Mouse (Mus musculus) MEL (cell line): ENCODE data around the gene Spib. TPM values are rescaled to one million over a fixed set of nuclear protein-coding genes. Genes with fewer than 3 reads are reported as not detected.

Source experiments
- DNase-seq: peaks from one replicate; pipeline ENCODE4 v3.0.0; 2011; ENCODE audit warnings: low read depth, low spot score
- H3K27ac ChIP-seq: 2 replicates; pipeline ENCODE4 v1.5.1; 2012; ENCODE audit warnings: low read depth, mild to moderate bottlenecking, control low read depth, low read length, moderate library complexity; ENCODE audit not compliant: control insufficient read depth
- H3K27me3 ChIP-seq, 2 experiments: fragments of 150-350 bp in 1 of 2; sonication (generic) in 1 of 2; 2 replicates each; pipeline ENCODE4 v1.6.1; 2012; ENCODE audit warnings: low read length in 2 of 2, mild to moderate bottlenecking in 2 of 2, improper control_type of control experiment in 1 of 2, moderate library complexity in 1 of 2; ENCODE audit not compliant: insufficient read depth in 2 of 2, control insufficient read depth in 1 of 2
- H3K36me3 ChIP-seq, 2 experiments: 2 replicates each; pipeline ENCODE4 v1.6.1; 2012 to 2014; ENCODE audit warnings: low read length in 2 of 2, improper control_type of control experiment in 1 of 2, inconsistent platforms in 1 of 2, mild to moderate bottlenecking in 1 of 2; ENCODE audit not compliant: insufficient read depth in 2 of 2, control insufficient read depth in 1 of 2
- H3K4me1 ChIP-seq, 2 experiments: fragments of 150-350 bp in 1 of 2; sonication (generic) in 1 of 2; 2 replicates each; pipeline ENCODE4 v1.6.1; 2012; ENCODE audit warnings: low read length in 2 of 2, improper control_type of control experiment in 1 of 2, mild to moderate bottlenecking in 1 of 2; ENCODE audit not compliant: insufficient read depth in 2 of 2, control insufficient read depth in 1 of 2
- H3K4me3 ChIP-seq, 2 experiments: fragments of 150-350 bp in 1 of 2; sonication (generic) in 1 of 2; 2 replicates each; pipeline ENCODE4 v1.5.1; 2012; ENCODE audit warnings: low read depth in 2 of 2, low read length in 2 of 2, mild to moderate bottlenecking in 2 of 2, moderate library complexity in 2 of 2, control low read depth in 1 of 2, improper control_type of control experiment in 1 of 2; ENCODE audit not compliant: control insufficient read depth in 1 of 2, insufficient read depth in 1 of 2
- H3K79me2 ChIP-seq: 2 replicates; pipeline ENCODE4 v1.6.1; 2012; ENCODE audit warnings: mild to moderate bottlenecking, low read length, moderate library complexity; ENCODE audit not compliant: control insufficient read depth, poor library complexity, insufficient read depth
- H3K9ac ChIP-seq: 2 replicates; pipeline ENCODE4 v1.6.1; 2012; ENCODE audit warnings: low read depth, mild to moderate bottlenecking, control low read depth, low read length, moderate library complexity; ENCODE audit not compliant: control insufficient read depth, poor library complexity, severe bottlenecking
- H3K9me3 ChIP-seq: fragments of 150-350 bp; sonication (generic); replicated peaks from 2 replicates; pipeline ENCODE4 v1.6.1; 2012; ENCODE audit warnings: mild to moderate bottlenecking, low read length, improper control_type of control experiment, moderate library complexity; ENCODE audit not compliant: insufficient read depth
- BHLHE40 ChIP-seq: IDR thresholded peaks from 2 replicates; pipeline ENCODE4 v1.6.1; 2012; ENCODE audit warnings: low read depth, mild to moderate bottlenecking, inconsistent platforms, low read length, improper control_type of control experiment, borderline replicate concordance
- CHD2 ChIP-seq: IDR thresholded peaks from 2 replicates; pipeline ENCODE4 v1.6.1; 2011; ENCODE audit warnings: low read length, improper control_type of control experiment
- CTCF ChIP-seq, 3 experiments: IDR thresholded peaks in 2 of 3; conservative IDR thresholded peaks in 1 of 3; 2 replicates each; pipeline ENCODE4 v1.5.1; 2011 to 2012; ENCODE audit warnings: low read length in 3 of 3, low read depth in 2 of 3, mild to moderate bottlenecking in 2 of 3, improper control_type of control experiment in 1 of 3, inconsistent platforms in 1 of 3, mixed read lengths in 1 of 3, moderate library complexity in 1 of 3; ENCODE audit not compliant: control insufficient read depth in 1 of 3, insufficient read depth in 1 of 3, poor library complexity in 1 of 3, severe bottlenecking in 1 of 3
- E2F4 ChIP-seq: IDR thresholded peaks from 2 replicates; pipeline ENCODE4 v1.6.1; 2011; ENCODE audit warnings: low read depth, low read length, improper control_type of control experiment, borderline replicate concordance
- GABPA ChIP-seq: IDR thresholded peaks from 2 replicates; pipeline ENCODE4 v1.6.1; 2012; ENCODE audit warnings: low read depth, mild to moderate bottlenecking, inconsistent platforms, low read length, improper control_type of control experiment, moderate library complexity
- JUND ChIP-seq: IDR thresholded peaks from 2 replicates; pipeline ENCODE4 v1.6.1; 2011; ENCODE audit warnings: low read depth, mild to moderate bottlenecking, improper control_type of control experiment, low read length
- MAX ChIP-seq: IDR thresholded peaks from 2 replicates; pipeline ENCODE4 v1.6.1; 2011; ENCODE audit warnings: low read length, improper control_type of control experiment
- MAZ ChIP-seq: IDR thresholded peaks from 2 replicates; pipeline ENCODE4 v1.6.1; 2012; ENCODE audit warnings: low read depth, mild to moderate bottlenecking, inconsistent platforms, low read length, improper control_type of control experiment
- MEF2A ChIP-seq: IDR thresholded peaks from 2 replicates; pipeline ENCODE4 v1.6.1; 2014; ENCODE audit warnings: low read depth, mild to moderate bottlenecking, inconsistent platforms, low read length, improper control_type of control experiment; ENCODE audit not compliant: poor library complexity, insufficient replicate concordance, severe bottlenecking; ENCODE audit errors: extremely low read depth
- MXI1 ChIP-seq: IDR thresholded peaks from 2 replicates; pipeline ENCODE4 v1.6.1; 2011; ENCODE audit warnings: mild to moderate bottlenecking, low read depth, low read length, improper control_type of control experiment
- MYC ChIP-seq: IDR thresholded peaks from 2 replicates; pipeline ENCODE4 v1.6.1; 2011; ENCODE audit warnings: low read depth, mild to moderate bottlenecking, low read length, improper control_type of control experiment, moderate library complexity
- POLR2A ChIP-seq, 2 experiments: IDR thresholded peaks; 2 replicates each; pipeline ENCODE4 v1.6.1; 2011 to 2012; ENCODE audit warnings: low read length in 2 of 2, mild to moderate bottlenecking in 2 of 2, control low read depth in 1 of 2, improper control_type of control experiment in 1 of 2, low read depth in 1 of 2, moderate library complexity in 1 of 2; ENCODE audit not compliant: control insufficient read depth in 1 of 2, insufficient read depth in 1 of 2, poor library complexity in 1 of 2
- POLR2AphosphoS2 ChIP-seq: IDR thresholded peaks from 2 replicates; pipeline ENCODE4 v1.6.1; 2011; ENCODE audit warnings: low read length, improper control_type of control experiment
- POLR2AphosphoS5 ChIP-seq: IDR thresholded peaks from 2 replicates; pipeline ENCODE4 v1.6.1; 2012; ENCODE audit warnings: low read depth, borderline replicate concordance, mild to moderate bottlenecking, inconsistent platforms, low read length, moderate library complexity, mixed read lengths
- SIN3A ChIP-seq: IDR thresholded peaks from 2 replicates; pipeline ENCODE4 v1.6.1; 2012; ENCODE audit warnings: low read length, improper control_type of control experiment, inconsistent platforms
- UBTF ChIP-seq: IDR thresholded peaks from 2 replicates; pipeline ENCODE4 v1.6.1; 2012; ENCODE audit warnings: low read depth, mild to moderate bottlenecking, inconsistent platforms, low read length, improper control_type of control experiment, moderate library complexity, borderline replicate concordance; ENCODE audit not compliant: insufficient read depth
- USF2 ChIP-seq, 2 experiments: IDR thresholded peaks; 2 replicates each; pipeline ENCODE4 v1.6.1; 2011 to 2012; ENCODE audit warnings: improper control_type of control experiment in 2 of 2, low read length in 2 of 2, borderline replicate concordance in 1 of 2, inconsistent platforms in 1 of 2, low read depth in 1 of 2, mild to moderate bottlenecking in 1 of 2; ENCODE audit not compliant: insufficient read depth in 1 of 2
- ZKSCAN1 ChIP-seq: IDR thresholded peaks from 2 replicates; pipeline ENCODE4 v1.6.1; 2012; ENCODE audit warnings: low read depth, mild to moderate bottlenecking, inconsistent platforms, low read length, improper control_type of control experiment, moderate library complexity
- ZMIZ1 ChIP-seq: IDR thresholded peaks from 2 replicates; pipeline ENCODE4 v1.6.1; 2012; ENCODE audit warnings: low read depth, mild to moderate bottlenecking, inconsistent platforms, low read length, improper control_type of control experiment, moderate library complexity
- polyA plus RNA-seq, 2 experiments: library from polyadenylated mRNA; stranded (reverse) in 1 of 2; unstranded in 1 of 2; fragments of >175 nt in 1 of 2; fragments of >200 nt in 1 of 2; gene quantifications; 2 replicates each; pipeline versions ENCODE4 v1.2.1 to v1.2.4; 2012; ENCODE audit warnings: low replicate concordance in 2 of 2, low read depth in 1 of 2; ENCODE audit not compliant: insufficient read length in 2 of 2, insufficient read depth in 1 of 2, missing spikeins in 1 of 2
- total RNA-seq: library from RNA; depleted of rRNA; stranded (reverse); fragments of 300-350 nt; gene quantifications from 2 replicates; pipeline ENCODE4 v1.2.3, GENCODE M21; 2012

The Spib gene
- total and polyA plus RNA-seq, 3 experiments = 0.04 to 0.13 TPM; not detected in 1

DNA sequence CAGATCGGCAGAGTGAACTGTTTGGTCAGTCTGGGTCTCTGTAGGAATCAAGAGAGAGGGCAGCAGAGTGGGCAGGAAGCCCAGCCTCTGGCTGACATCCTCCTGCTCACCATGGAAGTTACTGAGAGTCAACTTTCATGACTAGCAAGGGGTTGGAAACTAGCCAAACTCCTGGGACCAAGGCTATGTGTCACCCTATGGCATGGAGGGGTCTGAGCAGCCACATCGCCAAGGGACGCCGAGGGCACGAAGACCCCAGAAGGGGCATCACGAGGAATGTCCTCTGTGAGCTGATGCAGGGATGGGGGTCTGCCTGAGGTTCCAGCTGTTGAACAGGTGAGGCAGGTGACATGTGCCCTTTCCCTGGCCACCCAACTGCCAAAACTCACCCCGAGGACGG is 43.3 kb downstream of the Spib start:
- no peaks in the 10 kb centered on the region for H3K4me1 ChIP-seq
- no peaks in the 10 kb centered on the region for H3K9me3 ChIP-seq
- H3K27me3 ChIP-seq = no peaks in the 10 kb centered on the region
- TF ChIP-seq CHD2 = no peak
- no peak for TF ChIP-seq POLR2AphosphoS2
- no peak for TF ChIP-seq ZKSCAN1
- TF ChIP-seq MAX = no peak
- no peak for TF ChIP-seq CTCF (IDR thresholded peaks at IDR 0.05 in 2 of 3, conservative IDR thresholded peaks at IDR 0.05 in 1 of 3; ENCODE audit: control insufficient read depth in 1 of 3, insufficient read depth in 1 of 3, low read depth in 2 of 3, low read length in 3 of 3, poor library complexity in 1 of 3, severe bottlenecking in 1 of 3)
- no peak for TF ChIP-seq USF2 (IDR thresholded peaks at IDR 0.05; ENCODE audit: borderline replicate concordance in 1 of 2, insufficient read depth in 1 of 2, low read depth in 1 of 2, low read length in 2 of 2)
- no peak for TF ChIP-seq MXI1
- TF ChIP-seq UBTF = no peak
- TF ChIP-seq JUND = no peak
- no peak overlapping the region for H3K27ac ChIP-seq
- no peak overlapping the region for H3K4me3 ChIP-seq
- no peak for DNase-seq
- H3K79me2 ChIP-seq = no peaks in the 10 kb centered on the region
- H3K36me3 ChIP-seq = no peaks in the 10 kb centered on the region; a peak in 1 of 4 replicates
- no peak overlapping the region for H3K9ac ChIP-seq

GRCm38 (mm10) chr7:44487936-44488335 is 43.9 kb downstream of the Spib start:
- TF ChIP-seq E2F4 (no peak), GABPA (no peak), MEF2A (no peak), MAZ (no peak), POLR2A (IDR thresholded peaks at IDR 0.05; ENCODE audit: control insufficient read depth in 1 of 2, insufficient read depth in 1 of 2, low read depth in 1 of 2, low read length in 2 of 2, poor library complexity in 1 of 2) (no peak), SIN3A (no peak), POLR2AphosphoS5 (no peak), MYC (no peak), POLR2AphosphoS2 (no peak), MXI1 (no peak), BHLHE40 (no peak), ZMIZ1 (no peak)
- H3K9me3 ChIP-seq = no peaks in the 10 kb centered on the region
- H3K4me1 ChIP-seq = peaks cover 0 to 5% of the 10 kb centered on the region in 2 experiments; a peak in 2 of 4 replicates
- H3K79me2 ChIP-seq = no peaks in the 10 kb centered on the region
- no peaks in the 10 kb centered on the region for H3K27me3 ChIP-seq
- no peak for DNase-seq
- no peaks in the 10 kb centered on the region; a peak in 2 of 4 replicates for H3K36me3 ChIP-seq
- H3K9ac ChIP-seq = no peak overlapping the region
- no peak overlapping the region for H3K27ac ChIP-seq
- no peak overlapping the region for H3K4me3 ChIP-seq
